20 mouse cellular contexts compared by ENCODE assay signal in genomic region chr16:36532981-36533687, GRCm38 (mm10). TPM values are rescaled to one million over a fixed set of nuclear protein-coding genes. Genes with fewer than 3 reads are reported as not detected.
DNase-seq lines count a peak whose midpoint lies in the region; ATAC-seq and TF ChIP-seq lines count a peak whose summit lies in the region.
"Had no signal": no experiment of that assay in that cellular context is flagged by ENCODE, and none has a peak within 500 bp of the region (broad histone marks: within the 10 kb centered on the region; RNA-seq: fewer than 3 reads in every experiment).

No protein-coding gene starts in this region.

- WGBS in liver, embryonic 11.5 days: 71% methylated on average over 11 of the region's 11 CpGs

- intact Hi-C loops in gastrocnemius, adult 2 months (cut with DNase I): no loop called here

- no peak for DNase-seq in gastrocnemius, adult 2 months
- DNase-seq in gastrocnemius, adult 18-20 months (ENCODE audit: low spot score): no peak
- peak; percentile 60 for DNase-seq in CH12.LX (ENCODE audit: extremely low read depth)
- peak; percentile 33 to 79 for DNase-seq in kidney, adult 8-10 months
- peak; percentile 56 for DNase-seq in kidney, postnatal 14 days
- DNase-seq in liver, embryonic 11.5 days (ENCODE audit: low spot score): no peak
- no peak for DNase-seq in adrenal gland, adult (ENCODE audit: inconsistent age in 2 of 2, low spot score in 1 of 2)
- DNase-seq in right cerebral cortex, adult 2 months (ENCODE audit: low spot score in 2 of 2): no peak
- DNase-seq: adrenal gland, adult 8-10 months; cerebellum, adult 9-10 months; gastrocnemius, postnatal 36 days; lung, adult 2 months; retina, postnatal 1 day had no signal

- no peak overlapping the region for H3K9ac ChIP-seq in CH12.LX (ENCODE audit: insufficient read depth, low read depth)
- no peak overlapping the region for H3K9ac ChIP-seq in liver, embryonic 11.5 days (ENCODE audit: low read depth, low read length)
- H3K9ac ChIP-seq: embryonic facial prominence, embryonic 13.5 days; forebrain, embryonic 15.5 days; liver, embryonic 12.5 days had no signal

- H3K4me3 ChIP-seq in gastrocnemius, adult 2 months: no peak overlapping the region
- no peak overlapping the region for H3K4me3 ChIP-seq in CH12.LX (replicated peaks in 1 of 3; ENCODE audit: low read depth in 2 of 3, low read length in 2 of 3, poor library complexity in 1 of 3)
- H3K4me3 ChIP-seq in liver, embryonic 11.5 days (ENCODE audit: low read depth, low read length): no peak overlapping the region
- H3K4me3 ChIP-seq: embryonic facial prominence, embryonic 13.5 days; forebrain, embryonic 15.5 days; hindbrain, embryonic 10.5 days; liver, embryonic 12.5 days had no signal

- no peaks in the 10 kb centered on the region for H3K36me3 ChIP-seq in CH12.LX (replicated peaks in 1 of 2; ENCODE audit: control insufficient read depth in 1 of 2, insufficient read depth in 1 of 2, low read length in 1 of 2)
- H3K36me3 ChIP-seq in liver, embryonic 11.5 days (ENCODE audit: control insufficient read depth, insufficient read depth, low read length): no peaks in the 10 kb centered on the region
- H3K36me3 ChIP-seq: embryonic facial prominence, embryonic 13.5 days; forebrain, embryonic 15.5 days; hindbrain, embryonic 10.5 days; liver, embryonic 12.5 days had no signal

- no peaks in the 10 kb centered on the region for H3K9me3 ChIP-seq in CH12.LX (replicated peaks; ENCODE audit: low read length)
- no peaks in the 10 kb centered on the region for H3K9me3 ChIP-seq in liver, embryonic 11.5 days (ENCODE audit: control insufficient read depth, low read length)
- H3K9me3 ChIP-seq: embryonic facial prominence, embryonic 13.5 days; forebrain, embryonic 15.5 days; hindbrain, embryonic 10.5 days; liver, embryonic 12.5 days had no signal

- in situ Hi-C loops in CH12.LX (cut with MboI; ENCODE audit: low pct_ligation_motif_present, low pct_unique_long_range_greater_than_20kb, low sequenced_read_pairs): no loop called here

- ATAC-seq in liver, embryonic 11.5 days (replicated peaks; ENCODE audit: low FRiP score): no peak
- ATAC-seq: forebrain, embryonic 15.5 days; inflammation-experienced regulatory T-cells, adult 6 months; liver, embryonic 12.5 days had no signal

- TF ChIP-seq CTCF in gastrocnemius, adult 2 months (IDR thresholded peaks at IDR 0.05): no peak
- TF ChIP-seq CTCF in CH12.LX (conservative IDR thresholded peaks at IDR 0.05 in 1 of 2, IDR thresholded peaks at IDR 0.05 in 1 of 2; ENCODE audit: low read depth in 2 of 2, low read length in 2 of 2): no peak

- H3K4me2 ChIP-seq in CH12.LX (ENCODE audit: insufficient read depth, low read depth, poor library complexity, severe bottlenecking): peak overlapping the region; percentile 13; the same call in 1 of the 2 replicates
- no peak overlapping the region for H3K4me2 ChIP-seq in liver, embryonic 11.5 days
- H3K4me2 ChIP-seq: embryonic facial prominence, embryonic 13.5 days; forebrain, embryonic 15.5 days; liver, embryonic 12.5 days had no signal

- TF ChIP-seq POLR2A in CH12.LX (IDR thresholded peaks at IDR 0.05; ENCODE audit: low read depth, low read length): no peak

- H3K79me2 ChIP-seq in CH12.LX (replicated peaks; ENCODE audit: control insufficient read depth, extremely low read depth, insufficient read depth, poor library complexity, severe bottlenecking): no peaks in the 10 kb centered on the region

- no peaks in the 10 kb centered on the region for H3K27me3 ChIP-seq in CH12.LX (replicated peaks)
- no peaks in the 10 kb centered on the region for H3K27me3 ChIP-seq in liver, embryonic 11.5 days (replicated peaks; ENCODE audit: control insufficient read depth, insufficient read depth, low read length)
- H3K27me3 ChIP-seq: embryonic facial prominence, embryonic 13.5 days; forebrain, embryonic 15.5 days; liver, embryonic 12.5 days had no signal

- 0 out of 2 replicates have a peak overlapping the region, but pooled peaks have one; percentile 28 for H3K27ac ChIP-seq in gastrocnemius, adult 2 months
- no peak overlapping the region for H3K27ac ChIP-seq in CH12.LX (ENCODE audit: insufficient read depth, low read depth)
- H3K27ac ChIP-seq in liver, embryonic 11.5 days (ENCODE audit: low read depth, low read length): no peak overlapping the region
- H3K27ac ChIP-seq: embryonic facial prominence, embryonic 13.5 days; forebrain, embryonic 15.5 days; hindbrain, embryonic 10.5 days; liver, embryonic 12.5 days; stomach, postnatal 0 days had no signal

- dilution Hi-C loops in CH12.LX (cut with MboI; ENCODE audit: extremely low pct_ligation_motif_present, extremely low pct_unique_long_range_greater_than_20kb, low sequenced_read_pairs): no loop called here

- TF ChIP-seq EP300 in CH12.LX (IDR thresholded peaks at IDR 0.05; ENCODE audit: low read length): no peak

- H3K4me1 ChIP-seq in CH12.LX (ENCODE audit: control insufficient read depth in 1 of 2, insufficient read depth in 2 of 2): peaks cover 15 to 39% of the 10 kb centered on the region in 2 experiments
- no peaks in the 10 kb centered on the region for H3K4me1 ChIP-seq in liver, embryonic 11.5 days (replicated peaks; ENCODE audit: control insufficient read depth, insufficient read depth, low read length)
- H3K4me1 ChIP-seq: forebrain, embryonic 15.5 days; hindbrain, embryonic 10.5 days; liver, embryonic 12.5 days had no signal

- TF ChIP-seq RAD21 in CH12.LX (IDR thresholded peaks at IDR 0.05; ENCODE audit: low read depth, low read length): no peak; the same call in 1 of the 2 replicates

TF ChIP-seq in CH12.LX, 34 proteins besides CTCF, POLR2A, EP300 and RAD21:
- peak; percentile 17; the same call in 1 of the 2 replicates for TF ChIP-seq ELF1 (IDR thresholded peaks at IDR 0.05; ENCODE audit: low read depth, low read length)
- TF ChIP-seq JUN (IDR thresholded peaks at IDR 0.05; ENCODE audit: insufficient read depth, low read depth, low read length): no peak
- 0 out of 2 replicates have a peak, but pooled peaks have one; percentile 13 for TF ChIP-seq ETS1 (conservative IDR thresholded peaks at IDR 0.05; ENCODE audit: low read depth, low read length)
- TF ChIP-seq MAZ (IDR thresholded peaks at IDR 0.05; ENCODE audit: low read depth, low read length): 0 out of 2 replicates have a peak, but pooled peaks have one; percentile 24
- 0 out of 2 replicates have a peak, but pooled peaks have one; percentile 31 for TF ChIP-seq IRF4 (IDR thresholded peaks at IDR 0.05; ENCODE audit: low read depth, low read length)

RNA-seq across cellular contexts. Expression of gene Casr, which starts 28.8 kb away (rescaled TPM):
- 1 to 10 TPM; 1.7 to 2.5 TPM for total RNA-seq in gastrocnemius, adult 2 months (2021)
- total RNA-seq in gastrocnemius, adult 18-20 months (2021): 1 to 10 TPM; 5.4 to 9.7 TPM
- total RNA-seq in CH12.LX (2012; rRNA removed): 0.34 and 0.59 TPM in 2 replicates
- 0.19 and 0.35 TPM in 2 replicates for total RNA-seq in CH12.LX (2014; rRNA removed)
- polyA plus RNA-seq in CH12.LX (2012; ENCODE audit: insufficient read length, low read depth): 0.55 and 0.63 TPM in 2 replicates
- 0.04 TPM in 1 of 2 replicates, not detected in the other for polyA plus RNA-seq in liver, embryonic 11.5 days (2014; fragmentation: Nextera tagmentation; extraction: Ambion mirVana)
- total RNA-seq: adrenal gland, adult 8-10 months; megakaryocyte-erythroid progenitor cell, adult 5-6 weeks had no signal
- polyA plus RNA-seq: inflammation-experienced regulatory T-cells, adult 6 months; liver, embryonic 12.5 days had no signal

Comparison
In these comparisons a context has a peak if more than half of its experiments do, and no peak if none do; other contexts are left out.
1. DNase-seq: peak in CH12.LX (single experiment), kidney, adult 8-10 months (2 of 2) and kidney, postnatal 14 days (single experiment); none in gastrocnemius, adult 2 months (single experiment), gastrocnemius, adult 18-20 months (single experiment), liver, embryonic 11.5 days (single experiment), adrenal gland, adult (0 of 2) and right cerebral cortex, adult 2 months (0 of 2).